Mouse (Mus musculus) ovary, postnatal 10 days (tissue): ENCODE results near the gene Polr3gl.

Source experiments
- DNase-seq: peaks from one replicate; pipeline ENCODE4 v3.0.0; 2022; ENCODE audit warnings: low spot score

Gene Polr3gl

GRCm38 (mm10) chr3:96573611-96574511 is 20.1 kb downstream of the Polr3gl start:
- no peak for DNase-seq

- DNase-seq: no peak
Observed at GRCm38 (mm10) chr3:96571896-96572698, 21.9 kb downstream of the Polr3gl start.

- no peak for DNase-seq
Observed at GRCm38 (mm10) chr3:96571336-96571735, 22.6 kb downstream of the Polr3gl start.

GRCm38 (mm10) chr3:96570643-96571042 is 23.3 kb downstream of the Polr3gl start:
- no peak for DNase-seq

- DNase-seq: no peak
Observed at GRCm38 (mm10) chr3:96569966-96570605, 23.9 kb downstream of the Polr3gl start.

DNA sequence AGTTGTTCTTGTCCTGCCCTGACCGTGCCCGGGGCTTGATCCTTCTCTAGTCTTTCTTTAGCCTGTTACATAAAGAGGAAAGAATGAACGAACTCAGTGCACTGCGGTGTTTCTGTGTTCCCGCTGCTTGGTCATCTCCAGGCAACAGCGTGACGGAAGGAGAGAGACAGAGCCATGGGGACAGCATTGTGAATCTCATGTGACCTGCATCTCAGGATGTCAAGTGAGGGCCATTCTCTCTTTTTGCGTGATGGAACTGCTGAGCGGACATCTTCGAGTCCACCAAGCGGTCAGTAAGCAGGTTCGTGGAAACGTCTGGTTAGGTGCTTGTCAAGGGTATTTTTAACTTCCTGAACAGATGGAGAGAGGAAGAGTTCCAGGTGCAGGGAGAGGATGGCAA is 24.5 kb downstream of the Polr3gl start:
- DNase-seq: no peak

- DNase-seq: no peak
Observed at GRCm38 (mm10) chr3:96568605-96569004, 25.4 kb downstream of the Polr3gl start.

- DNase-seq: no peak
Observed at GRCm38 (mm10) chr3:96566661-96567450, 27.1 kb downstream of the Polr3gl start.

- no peak for DNase-seq
Observed at GRCm38 (mm10) chr3:96565105-96565504, 28.9 kb downstream of the Polr3gl start.

- no peak for DNase-seq
Observed at GRCm38 (mm10) chr3:96564633-96565032, 29.3 kb downstream of the Polr3gl start.

DNA sequence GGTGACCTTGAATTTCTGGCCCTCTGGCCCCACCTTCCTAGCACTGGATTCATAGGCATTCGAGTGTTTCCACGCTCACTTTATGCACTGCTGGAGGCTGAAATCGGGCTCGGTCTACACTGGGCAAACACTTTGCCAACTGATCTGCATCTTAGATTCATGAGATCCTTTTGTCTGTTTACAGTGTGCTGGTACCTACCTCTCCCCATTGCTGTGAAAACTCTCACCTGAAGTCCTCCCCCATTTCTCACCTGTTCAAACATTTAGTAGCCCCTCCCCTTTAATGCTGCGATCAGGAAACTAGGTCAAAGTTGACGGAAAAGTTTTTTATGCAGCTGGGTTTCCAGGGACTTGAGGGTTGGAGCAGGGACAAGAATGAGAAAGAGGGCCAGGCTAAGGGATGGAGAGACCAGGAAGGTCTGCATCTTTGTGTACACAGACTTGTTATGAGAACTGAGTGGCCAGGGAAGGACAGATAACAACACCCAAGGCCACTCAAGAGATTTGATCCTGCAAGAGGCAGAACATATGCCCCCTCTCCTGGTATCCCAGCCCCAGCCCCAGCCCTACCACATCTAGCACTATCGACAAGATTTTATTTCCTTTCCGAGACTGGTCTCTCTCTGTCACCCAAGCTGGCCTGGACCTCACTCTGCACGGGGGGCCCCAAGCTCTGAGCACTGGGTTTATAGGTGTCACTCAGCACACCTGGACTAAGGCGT is 29.9 kb downstream of the Polr3gl start:
- no peak for DNase-seq

- no peak for DNase-seq
Observed at GRCm38 (mm10) chr3:96563267-96563666, 30.7 kb downstream of the Polr3gl start.

GRCm38 (mm10) chr3:96561946-96562681 is 31.9 kb downstream of the Polr3gl start:
- DNase-seq: no peak

GRCm38 (mm10) chr3:96560881-96561668 is 32.9 kb downstream of the Polr3gl start:
- DNase-seq: no peak

- DNase-seq: no peak
Observed at GRCm38 (mm10) chr3:96559911-96560850, 33.8 kb downstream of the Polr3gl start.

DNA sequence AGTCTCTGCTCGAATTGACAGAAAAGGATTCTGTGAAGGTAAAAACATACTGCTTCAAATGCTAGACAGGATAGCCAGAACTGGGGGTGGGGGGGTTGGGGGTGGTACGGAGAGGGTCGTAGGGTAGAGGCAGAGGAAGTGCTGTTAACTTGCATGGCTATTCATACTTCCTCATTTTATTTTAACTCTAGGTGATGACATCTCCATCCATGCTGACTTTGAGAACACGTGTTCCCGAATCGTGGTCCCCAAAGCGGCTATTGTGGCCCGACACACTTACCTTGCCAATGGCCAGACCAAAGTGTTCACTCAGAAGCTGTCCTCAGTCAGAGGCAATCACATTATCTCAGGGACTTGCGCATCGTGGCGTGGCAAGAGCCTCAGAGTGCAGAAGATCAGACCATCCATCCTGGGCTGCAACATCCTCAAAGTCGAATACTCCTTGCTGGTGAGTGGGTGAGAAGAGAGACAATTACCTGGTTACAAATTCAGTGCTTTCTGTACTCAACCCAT is 34.5 kb downstream of the Polr3gl start:
- DNase-seq: no peak

DNA sequence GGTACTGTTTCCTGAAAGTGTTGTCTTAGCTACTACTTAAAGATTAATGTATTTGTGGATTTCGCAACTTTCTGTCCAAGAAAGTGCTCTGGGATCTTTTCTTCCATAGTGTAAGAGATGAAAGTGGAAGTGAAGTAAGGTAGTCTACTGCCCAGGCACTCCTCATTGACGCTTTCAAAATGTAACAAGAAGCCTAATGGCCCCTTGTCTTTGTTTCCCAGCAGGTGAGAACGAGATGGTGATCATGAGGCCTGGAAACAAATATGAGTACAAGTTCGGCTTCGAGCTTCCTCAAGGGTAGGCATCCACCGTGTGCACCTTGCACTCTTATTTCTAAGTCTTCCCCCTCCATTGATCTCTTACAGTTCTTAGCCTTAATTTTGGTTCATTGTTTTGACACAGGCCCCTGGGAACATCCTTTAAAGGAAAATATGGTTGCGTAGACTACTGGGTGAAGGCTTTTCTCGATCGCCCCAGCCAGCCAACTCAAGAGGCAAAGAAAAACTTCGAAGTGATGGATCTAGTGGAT is 35.2 kb downstream of the Polr3gl start:
- no peak for DNase-seq

DNA sequence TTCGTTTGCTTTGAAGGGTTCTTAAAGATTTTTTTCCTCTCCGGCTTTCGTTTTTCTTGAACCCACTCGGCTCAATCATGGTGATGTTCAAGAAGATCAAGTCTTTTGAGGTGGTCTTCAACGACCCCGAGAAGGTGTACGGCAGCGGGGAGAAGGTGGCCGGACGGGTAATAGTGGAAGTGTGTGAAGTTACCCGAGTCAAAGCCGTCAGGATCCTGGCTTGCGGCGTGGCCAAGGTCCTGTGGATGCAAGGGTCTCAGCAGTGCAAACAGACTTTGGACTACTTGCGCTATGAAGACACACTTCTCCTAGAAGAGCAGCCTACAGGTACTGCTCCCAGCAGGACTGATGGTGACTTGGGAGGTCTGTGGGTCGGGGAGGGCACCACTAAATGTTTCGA is 35.8 kb downstream of the Polr3gl start:
- DNase-seq: no peak
